Mouse (Mus musculus): Measurements from ENCODE around the gene Ugt1a10.
"Not testable (repeated sequence)": the region's sequence is repeated elsewhere in the genome, so short reads cannot be mapped to it uniquely, and the experiment has no call there.

Gene Ugt1a10

DNA sequence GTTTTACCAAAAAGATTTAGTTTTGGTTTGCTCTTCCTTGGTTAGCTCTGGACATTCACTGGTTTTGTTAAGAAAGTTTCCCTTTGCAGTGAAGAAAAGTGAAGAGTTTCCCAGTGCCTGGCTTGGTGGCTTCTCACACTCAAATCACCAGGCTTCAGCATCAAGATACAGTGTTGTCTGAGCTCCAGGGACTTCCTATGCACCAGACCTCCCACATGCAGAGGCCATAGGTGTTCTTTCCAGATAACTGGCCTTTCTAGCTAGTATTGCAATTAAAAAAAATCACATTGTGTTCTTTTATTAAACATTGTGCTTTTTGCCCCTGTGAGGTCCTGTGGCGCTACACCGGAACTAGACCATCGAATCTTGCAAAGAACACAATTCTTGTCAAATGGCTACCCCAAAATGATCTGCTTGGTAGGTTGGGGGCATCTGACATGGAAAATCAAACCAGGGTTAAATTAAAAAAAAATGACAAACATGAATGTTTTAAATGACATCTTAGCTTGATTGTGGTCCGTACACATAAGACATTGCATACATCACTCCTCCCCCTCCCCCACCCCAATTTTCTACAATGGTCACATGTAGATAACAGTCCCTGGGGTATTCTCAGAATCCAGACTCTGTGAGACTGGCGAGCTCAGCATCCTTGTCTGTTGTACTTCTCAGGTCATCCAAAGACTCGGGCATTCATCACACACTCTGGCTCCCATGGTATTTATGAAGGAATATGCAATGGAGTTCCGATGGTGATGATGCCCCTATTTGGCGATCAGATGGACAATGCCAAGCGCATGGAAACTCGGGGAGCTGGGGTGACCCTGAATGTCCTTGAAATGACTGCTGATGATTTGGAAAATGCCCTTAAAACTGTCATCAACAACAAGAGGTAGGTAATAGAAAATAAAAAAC is 160.5 kb downstream of the Ugt1a10 start:
- no peak for DNase-seq (ENCODE audit: low spot score)

DNA sequence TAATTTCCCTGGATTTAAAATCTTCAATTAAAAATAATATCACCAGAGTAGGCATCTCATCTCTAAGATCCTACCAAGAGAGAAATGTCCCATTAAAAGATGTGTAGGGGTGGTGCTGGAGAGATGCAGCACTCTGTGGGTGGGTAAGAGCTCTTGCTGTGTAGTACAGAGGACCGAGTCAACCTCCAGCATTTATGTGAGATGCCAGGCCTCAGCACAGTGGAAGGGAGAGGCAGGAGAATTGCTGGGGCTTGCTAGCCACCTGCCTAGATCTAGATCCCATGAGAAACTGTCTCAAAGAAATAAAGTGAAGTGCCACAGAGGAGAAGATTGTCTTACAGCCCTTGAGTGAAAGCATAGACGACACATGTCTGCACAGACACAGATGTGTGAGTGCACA is 161.4 kb downstream of the Ugt1a10 start:
- DNase-seq (ENCODE audit: low spot score) = no peak

- DNase-seq (ENCODE audit: low spot score) = no peak
Measured at GRCm38 (mm10) chr1:88217144-88217543, 162.0 kb downstream of the Ugt1a10 start.

DNA sequence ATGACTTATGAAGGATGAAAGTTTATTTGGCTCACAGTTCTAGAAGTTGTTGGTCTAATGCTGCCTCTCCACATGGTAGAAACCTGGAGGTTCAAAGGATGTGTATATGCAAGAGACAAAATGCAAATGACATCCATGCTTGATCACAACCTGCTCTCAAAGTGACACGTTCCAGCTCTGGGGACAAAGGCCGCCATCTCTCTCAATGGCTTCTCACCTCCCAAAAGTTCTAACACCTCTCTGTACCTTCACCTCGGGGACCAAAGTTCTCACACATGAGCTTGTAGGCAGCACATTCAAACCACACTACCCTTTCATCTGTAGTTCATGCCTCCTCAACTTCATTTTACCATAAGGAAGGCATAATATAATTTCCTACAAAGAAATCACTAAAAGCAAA is 162.4 kb downstream of the Ugt1a10 start:
- no peak for DNase-seq (ENCODE audit: low spot score)

DNA sequence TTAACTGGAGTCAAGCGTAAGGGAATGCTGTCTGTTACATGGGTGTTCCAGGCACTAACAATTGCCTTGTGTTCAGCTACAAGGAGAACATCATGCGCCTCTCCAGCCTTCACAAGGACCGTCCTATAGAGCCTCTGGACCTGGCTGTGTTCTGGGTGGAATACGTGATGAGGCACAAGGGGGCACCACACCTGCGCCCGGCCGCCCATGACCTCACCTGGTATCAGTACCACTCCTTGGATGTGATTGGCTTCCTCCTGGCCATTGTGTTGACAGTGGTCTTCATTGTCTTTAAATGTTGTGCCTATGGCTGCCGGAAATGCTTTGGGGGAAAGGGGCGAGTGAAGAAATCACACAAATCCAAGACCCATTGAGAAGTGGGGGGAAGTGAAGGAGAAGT is 162.9 kb downstream of the Ugt1a10 start:
- no peak for DNase-seq (ENCODE audit: low spot score)

DNA sequence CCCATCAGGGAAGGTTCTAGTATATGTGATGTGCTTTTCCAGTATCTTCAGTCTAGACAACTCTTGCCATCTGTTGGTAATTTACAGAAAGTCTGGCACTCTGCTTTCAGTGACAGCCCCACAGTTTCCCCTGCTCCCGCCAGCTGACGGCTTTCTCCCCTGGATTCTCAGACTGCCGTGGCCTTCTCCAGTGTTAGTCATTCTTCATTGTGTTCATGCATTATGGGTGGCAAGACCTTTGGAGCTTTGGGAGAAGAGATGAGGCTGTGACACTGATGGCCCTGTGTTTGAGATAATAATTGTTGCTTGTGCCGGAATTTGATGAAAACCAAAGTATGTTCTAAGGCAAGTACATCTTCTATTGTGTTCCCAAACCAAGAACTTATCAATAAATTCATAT is 163.4 kb downstream of the Ugt1a10 start:
- DNase-seq (ENCODE audit: low spot score) = no peak

GRCm38 (mm10) chr1:88219054-88219453 is 163.9 kb downstream of the Ugt1a10 start:
- no peak for DNase-seq (ENCODE audit: low spot score)

GRCm38 (mm10) chr1:88220336-88220735 is 165.1 kb downstream of the Ugt1a10 start:
- no peak for DNase-seq (ENCODE audit: low spot score)

DNA sequence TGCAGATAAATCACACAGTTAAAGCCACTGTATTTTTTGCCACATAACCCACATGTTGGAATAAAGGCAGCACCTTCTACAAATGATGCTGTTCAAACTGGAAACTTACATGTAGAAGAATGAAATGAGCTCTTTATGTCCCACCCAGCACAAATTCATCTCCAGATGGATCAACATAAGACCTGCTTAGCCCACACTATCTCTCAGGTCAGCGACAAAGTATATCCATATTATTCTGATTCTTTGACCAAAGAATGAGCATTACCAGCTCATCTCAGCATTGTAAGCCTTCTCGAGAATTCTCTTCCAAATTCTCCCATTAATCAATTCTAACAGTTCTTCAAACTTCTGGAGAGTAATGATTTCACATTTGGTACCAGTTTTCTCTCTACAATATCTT is 167.0 kb downstream of the Ugt1a10 start:
- DNase-seq (ENCODE audit: low spot score) = no peak

DNA sequence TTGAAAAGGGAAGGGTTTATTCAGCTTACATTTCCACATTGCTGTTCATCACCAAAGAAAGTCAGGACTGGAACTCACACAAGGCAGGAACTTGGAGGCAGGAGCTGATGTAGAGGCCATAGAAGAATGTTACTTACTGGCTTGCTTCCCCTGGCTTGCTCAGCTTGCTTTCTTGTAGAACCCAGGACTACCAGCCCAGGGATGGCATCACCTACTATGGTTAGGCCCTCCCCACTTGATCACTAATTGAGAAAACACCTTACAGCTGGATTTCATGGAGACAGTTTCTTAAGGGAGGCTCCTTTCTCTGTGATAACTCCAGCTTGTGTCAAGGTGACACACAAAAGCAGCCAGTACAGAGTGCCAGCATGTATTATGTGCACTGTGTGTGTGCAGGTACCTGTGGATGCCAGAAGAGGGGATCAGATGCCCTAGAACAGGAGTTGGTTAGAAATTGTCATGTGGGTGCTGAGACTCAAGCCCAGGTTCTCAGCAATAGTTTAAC is 167.9 kb downstream of the Ugt1a10 start:
- not testable (repeated sequence) for DNase-seq (ENCODE audit: low spot score)

- DNase-seq (ENCODE audit: low spot score) = no peak
Measured at GRCm38 (mm10) chr1:88223591-88223990, 168.4 kb downstream of the Ugt1a10 start.

GRCm38 (mm10) chr1:88224029-88224776 is 169.0 kb downstream of the Ugt1a10 start:
- DNase-seq (ENCODE audit: low spot score) = no peak

- not testable (repeated sequence) for DNase-seq (ENCODE audit: low spot score)
Measured at GRCm38 (mm10) chr1:88225301-88225700, 170.1 kb downstream of the Ugt1a10 start.

GRCm38 (mm10) chr1:88225741-88226140 is 170.6 kb downstream of the Ugt1a10 start:
- DNase-seq (ENCODE audit: low spot score) = no peak

DNA sequence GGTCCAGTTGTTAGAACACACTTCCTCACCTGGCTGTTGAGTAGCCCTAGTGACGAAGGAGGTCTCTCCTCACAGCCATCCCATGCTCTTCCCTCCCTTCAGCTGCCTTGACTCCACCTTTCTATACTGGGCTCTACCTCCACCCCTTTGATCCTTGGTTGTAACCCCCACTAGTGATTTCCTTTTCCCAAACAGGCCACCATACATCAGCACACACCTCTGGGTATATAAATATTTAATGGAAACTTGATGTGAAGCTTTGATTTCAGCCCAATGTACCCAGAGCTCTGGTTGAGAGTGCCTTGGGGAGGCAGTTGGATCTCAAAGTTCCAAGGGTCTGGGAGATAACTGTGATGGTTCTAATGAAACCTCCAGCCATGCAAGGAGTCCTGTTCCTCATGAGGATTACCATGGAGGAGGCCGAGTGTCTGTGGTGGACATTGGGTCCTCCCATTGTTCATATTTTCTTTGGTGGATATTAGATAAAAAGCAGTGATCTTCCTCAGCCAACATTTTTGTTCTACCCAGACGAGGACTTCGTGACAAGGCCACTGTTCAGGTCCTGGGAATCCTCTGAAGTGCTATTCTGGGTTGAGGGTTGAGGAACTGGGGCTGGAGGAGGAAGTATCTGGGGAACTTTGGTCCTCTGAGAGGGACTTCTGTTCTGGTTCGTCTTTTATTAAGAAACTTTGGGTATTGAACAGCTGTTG is 171.6 kb downstream of the Ugt1a10 start, which contains the start of gene Mroh2a:
Mroh2a (plus strand) TSS at position 317 of the 710 bp plus-strand sequence.
- DNase-seq (ENCODE audit: low spot score) = peak; percentile 13

GRCm38 (mm10) chr1:88227482-88227881 is 172.3 kb downstream of the Ugt1a10 start:
- DNase-seq (ENCODE audit: low spot score) = peak; percentile 12

DNA sequence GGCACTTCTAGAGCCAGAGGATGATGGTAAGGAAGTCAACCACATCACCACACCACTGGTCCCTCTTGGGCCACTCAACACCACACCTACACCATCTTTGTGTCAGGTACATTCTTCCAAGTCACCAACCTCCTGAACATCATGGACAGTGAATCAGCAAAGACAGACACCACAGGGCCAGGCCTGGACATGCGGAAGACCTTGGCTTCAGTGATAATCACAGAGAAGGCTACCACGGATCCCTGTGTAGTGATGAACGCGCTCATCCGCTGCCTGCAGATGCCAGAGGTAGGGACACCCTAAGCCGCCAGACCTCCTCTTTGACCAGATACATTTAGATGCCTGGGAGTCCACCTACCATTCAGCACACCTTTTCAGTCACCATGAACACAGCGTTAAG is 172.9 kb downstream of the Ugt1a10 start:
- peak; percentile 23 for DNase-seq (ENCODE audit: low spot score)

- peak; percentile 11 for DNase-seq (ENCODE audit: low spot score)
Measured at GRCm38 (mm10) chr1:88229566-88229965, 174.4 kb downstream of the Ugt1a10 start.

DNA sequence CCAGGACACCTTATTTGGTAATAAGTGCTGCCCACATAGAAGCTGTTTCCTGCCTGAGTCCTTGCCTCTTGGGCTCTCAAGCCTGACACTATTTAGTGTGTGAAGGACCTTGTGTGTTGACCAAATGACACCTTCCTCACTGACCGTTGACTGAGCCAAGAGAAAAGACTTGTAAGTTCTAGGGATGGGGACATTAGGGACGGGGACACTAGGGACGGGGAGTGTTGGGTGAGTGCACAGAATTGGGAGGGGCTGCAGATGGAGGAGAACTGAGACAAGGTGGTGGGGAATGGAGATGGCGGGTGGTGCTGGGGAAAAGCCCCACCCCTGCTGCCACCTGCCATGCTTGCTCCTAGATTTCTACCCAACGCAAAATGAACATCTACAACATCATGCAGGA is 174.8 kb downstream of the Ugt1a10 start:
- peak; percentile 30 for DNase-seq (ENCODE audit: low spot score)

DNA sequence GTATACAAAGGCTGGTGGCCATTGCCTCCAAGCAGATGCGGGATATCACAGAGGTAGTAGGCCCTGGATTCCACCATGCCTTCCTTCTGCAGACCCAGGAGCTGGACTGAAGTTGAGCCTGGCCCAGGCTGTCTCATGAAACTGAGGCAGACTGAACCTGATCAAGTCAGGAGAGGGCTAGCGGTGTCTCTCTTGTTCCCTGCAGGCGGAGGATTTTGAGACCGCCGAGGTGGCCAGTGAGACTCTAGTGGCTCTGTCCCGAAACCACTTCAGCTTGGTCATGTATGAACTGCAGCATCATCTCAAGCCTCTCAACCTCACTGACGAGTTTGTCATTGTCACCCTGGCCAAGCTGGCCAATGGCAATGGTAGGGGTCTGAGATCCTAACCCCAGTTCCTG is 175.2 kb downstream of the Ugt1a10 start:
- peak; percentile 33 for DNase-seq (ENCODE audit: low spot score)

- DNase-seq (ENCODE audit: low spot score) = peak; percentile 12
Measured at GRCm38 (mm10) chr1:88230981-88231802, 176.0 kb downstream of the Ugt1a10 start.

Data from urinary bladder, postnatal 10 days (tissue).